Mouse (Mus musculus): ENCODE data around the gene Catsper2. TPM values are rescaled to one million over a fixed set of nuclear protein-coding genes. Genes with fewer than 3 reads are reported as not detected.
"Not testable (repeated sequence)": the region's sequence is repeated elsewhere in the genome, so short reads cannot be mapped to it uniquely, and the experiment has no call there.

Gene Catsper2
- polyA plus RNA-seq, 1 experiment = not detected

DNA sequence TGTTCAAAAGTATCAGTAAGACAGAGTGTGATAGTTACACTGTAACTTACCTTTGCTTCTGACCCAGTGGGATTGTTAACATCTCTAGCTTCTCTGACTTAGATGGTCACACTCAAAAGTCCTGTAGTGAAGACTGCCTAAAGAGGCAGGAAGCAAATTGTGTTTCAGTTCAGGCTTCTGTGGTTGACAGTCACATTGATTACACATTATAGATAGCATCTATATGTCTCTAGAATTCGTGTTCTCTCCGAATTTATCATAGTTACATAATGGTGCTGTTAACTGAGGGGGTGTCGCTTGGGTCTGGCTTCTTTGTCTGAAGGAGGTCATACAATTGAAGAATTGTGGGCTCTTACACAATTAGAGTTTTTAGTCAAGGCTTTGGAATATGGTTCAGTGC lies 1.5 kb upstream of the Catsper2 start:
- no peaks in the 10 kb centered on the region for H3K9me3 ChIP-seq (ENCODE audit: control insufficient read depth, low read length)
- TF ChIP-seq TAL1 (IDR thresholded peaks at IDR 0.05; ENCODE audit: low read length) = no peak
- TF ChIP-seq GATA1 (IDR thresholded peaks at IDR 0.05; ENCODE audit: low read length) = no peak
- H3K36me3 ChIP-seq (ENCODE audit: control insufficient read depth) = peaks cover 35% of the 10 kb centered on the region
- H3K4me1 ChIP-seq (ENCODE audit: control insufficient read depth) = peaks cover 36% of the 10 kb centered on the region
- no peaks in the 10 kb centered on the region for H3K27me3 ChIP-seq (ENCODE audit: control insufficient read depth)
- H3K4me3 ChIP-seq (replicated peaks) = peak overlapping the region; percentile 99

DNA sequence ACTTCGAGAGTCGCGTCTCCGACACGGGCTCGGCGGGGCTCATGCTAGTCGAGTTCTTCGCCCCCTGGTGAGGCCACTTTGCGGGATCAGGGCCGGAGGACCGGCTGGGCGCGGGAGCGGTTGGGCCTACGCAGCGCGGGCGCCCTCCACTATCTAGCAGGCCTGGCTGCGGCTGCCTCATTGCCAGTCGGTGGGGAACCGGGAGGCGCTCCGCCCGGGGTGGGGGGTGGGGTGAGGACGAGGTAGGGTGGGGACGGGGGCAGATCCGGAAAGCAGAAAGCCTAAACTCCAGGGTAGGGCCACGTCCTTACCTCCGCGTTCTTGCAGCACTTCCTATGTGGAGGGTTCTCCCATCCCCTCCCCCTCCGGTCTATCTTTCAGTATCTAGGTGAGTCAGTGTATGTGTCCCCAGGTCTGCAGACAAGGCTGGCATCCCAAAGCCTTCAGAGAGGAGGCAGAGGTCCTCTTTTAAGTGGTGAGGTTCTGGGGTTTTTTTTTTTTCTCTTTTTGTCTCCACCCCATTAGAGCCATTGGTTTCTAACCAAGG lies 620 bp upstream of the Catsper2 start:
- no peaks in the 10 kb centered on the region for H3K9me3 ChIP-seq (ENCODE audit: control insufficient read depth, low read length)
- peaks cover 30% of the 10 kb centered on the region for H3K36me3 ChIP-seq (ENCODE audit: control insufficient read depth)
- H3K4me3 ChIP-seq (replicated peaks) = peak overlapping the region; percentile 99
- peaks cover 36% of the 10 kb centered on the region for H3K4me1 ChIP-seq (ENCODE audit: control insufficient read depth)
- H3K27me3 ChIP-seq (ENCODE audit: control insufficient read depth) = no peaks in the 10 kb centered on the region
- TF ChIP-seq GATA1 (IDR thresholded peaks at IDR 0.05; ENCODE audit: low read length) (no peak), TAL1 (IDR thresholded peaks at IDR 0.05; ENCODE audit: low read length) (no peak)

DNA sequence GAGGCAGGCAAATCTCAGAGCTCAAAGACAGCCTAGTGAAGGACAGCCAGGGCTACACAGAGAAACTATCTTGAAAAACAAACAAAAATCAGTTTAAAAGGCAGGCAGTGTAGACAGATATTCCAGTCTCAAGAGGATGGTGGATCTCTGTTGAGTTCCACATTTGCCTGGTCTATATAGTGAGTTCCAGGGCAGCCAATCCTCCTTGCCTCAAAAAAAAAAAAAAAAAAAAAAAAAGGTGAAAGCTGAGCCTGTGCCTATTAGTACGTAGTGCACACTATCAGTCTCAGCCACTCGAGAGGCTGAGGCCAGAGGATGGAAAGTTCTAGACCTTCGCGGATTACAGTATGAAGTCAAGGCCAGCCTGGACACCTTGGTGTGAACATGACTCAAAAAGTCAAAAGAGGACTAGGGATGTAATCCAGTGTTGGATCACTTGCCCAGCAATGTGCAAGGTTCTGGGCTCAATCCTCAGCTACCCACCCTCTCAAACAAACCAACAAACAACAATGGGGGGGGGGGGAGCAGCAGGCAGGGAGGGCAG lies 677 bp downstream of the Catsper2 start:
- peak overlapping the region; percentile 99 for H3K4me3 ChIP-seq (replicated peaks)
- TF ChIP-seq GATA1 (IDR thresholded peaks at IDR 0.05; ENCODE audit: low read length) = no peak
- no peak for TF ChIP-seq TAL1 (IDR thresholded peaks at IDR 0.05; ENCODE audit: low read length)
- H3K9me3 ChIP-seq (ENCODE audit: control insufficient read depth, low read length) = no peaks in the 10 kb centered on the region
- no peaks in the 10 kb centered on the region for H3K27me3 ChIP-seq (ENCODE audit: control insufficient read depth)
- H3K4me1 ChIP-seq (ENCODE audit: control insufficient read depth) = peaks cover 36% of the 10 kb centered on the region
- H3K36me3 ChIP-seq (ENCODE audit: control insufficient read depth) = peaks cover 17% of the 10 kb centered on the region

DNA sequence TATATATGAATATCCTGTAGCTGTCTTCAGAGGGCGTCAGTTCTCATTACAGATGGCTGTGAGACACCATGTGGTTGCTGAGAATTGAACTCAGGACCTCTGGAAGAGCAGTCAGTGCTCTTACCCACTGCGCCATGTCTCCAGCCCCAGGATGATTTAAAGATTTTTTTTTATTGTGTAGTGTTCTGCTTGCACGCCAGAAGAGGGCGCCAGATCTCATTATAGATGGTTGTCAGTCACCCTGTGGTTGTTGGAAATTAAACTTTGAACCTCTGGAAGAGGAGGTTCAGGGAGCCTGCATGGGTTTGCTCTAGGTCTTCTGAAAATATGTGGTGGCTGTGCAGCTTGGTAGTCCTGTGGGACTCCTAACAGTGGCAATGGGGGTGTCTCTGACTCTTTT lies 5.4 kb downstream of the Catsper2 start:
- Histone ChIP-seq H3K9me3 (ENCODE audit: control insufficient read depth, low read length) (no peaks in the 10 kb centered on the region), H3K36me3 (ENCODE audit: control insufficient read depth) (no peaks in the 10 kb centered on the region), H3K27me3 (ENCODE audit: control insufficient read depth) (no peaks in the 10 kb centered on the region), H3K4me1 (ENCODE audit: control insufficient read depth) (peaks cover 12% of the 10 kb centered on the region), H3K4me3 (replicated peaks) (no peak overlapping the region)
- TF ChIP-seq TAL1 (IDR thresholded peaks at IDR 0.05; ENCODE audit: low read length) (no peak), GATA1 (IDR thresholded peaks at IDR 0.05; ENCODE audit: low read length) (no peak)

DNA sequence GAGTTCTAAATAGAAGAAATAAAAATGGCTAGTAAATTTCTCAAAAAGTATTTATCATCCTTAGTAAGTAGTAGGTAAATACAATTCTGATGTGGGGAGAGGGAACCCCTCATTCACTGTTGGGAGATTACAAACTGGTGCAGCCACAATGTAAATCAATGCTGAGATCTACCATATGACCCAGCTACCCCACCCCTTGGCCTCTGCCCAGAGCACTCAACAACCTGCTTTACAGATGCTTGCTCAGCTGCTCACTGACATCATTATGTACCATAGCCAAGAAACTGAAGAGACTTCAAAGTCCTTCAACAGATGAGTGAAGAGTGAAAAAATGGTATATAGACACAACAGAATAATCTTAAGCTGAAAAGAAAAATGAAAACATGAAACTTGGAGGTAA lies 10.3 kb downstream of the Catsper2 start:
- Histone ChIP-seq H3K4me1 (ENCODE audit: control insufficient read depth) (no peaks in the 10 kb centered on the region), H3K4me3 (replicated peaks) (no peak overlapping the region), H3K36me3 (ENCODE audit: control insufficient read depth) (no peaks in the 10 kb centered on the region), H3K9me3 (ENCODE audit: control insufficient read depth, low read length) (no peaks in the 10 kb centered on the region), H3K27me3 (ENCODE audit: control insufficient read depth) (no peaks in the 10 kb centered on the region)
- TF ChIP-seq TAL1 (IDR thresholded peaks at IDR 0.05; ENCODE audit: low read length) (no peak), GATA1 (IDR thresholded peaks at IDR 0.05; ENCODE audit: low read length) (no peak)

DNA sequence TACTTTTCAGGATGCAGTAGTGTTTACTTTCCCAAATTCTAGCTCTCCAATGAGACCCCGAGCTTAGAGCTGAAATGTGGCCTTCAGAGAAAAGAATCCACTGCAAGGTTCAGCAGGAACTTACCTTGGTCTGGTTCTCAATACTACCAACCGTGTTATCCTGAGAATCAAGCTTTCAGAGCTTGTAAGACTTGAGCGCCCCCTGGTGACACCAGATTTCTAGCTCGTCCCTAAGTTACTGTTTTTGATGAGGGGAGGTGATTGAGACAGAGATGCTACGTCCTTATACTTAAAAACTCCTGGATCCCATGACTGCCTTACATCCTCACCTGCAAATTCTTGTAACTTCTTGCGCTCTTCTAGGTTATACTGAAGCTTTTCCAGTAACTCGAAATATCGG lies 17.0 kb downstream of the Catsper2 start:
- no peak overlapping the region for H3K4me3 ChIP-seq (replicated peaks)
- H3K27me3 ChIP-seq (ENCODE audit: control insufficient read depth) = no peaks in the 10 kb centered on the region
- no peaks in the 10 kb centered on the region for H3K36me3 ChIP-seq (ENCODE audit: control insufficient read depth)
- TF ChIP-seq TAL1 (IDR thresholded peaks at IDR 0.05; ENCODE audit: low read length) = no peak
- no peak for TF ChIP-seq GATA1 (IDR thresholded peaks at IDR 0.05; ENCODE audit: low read length)
- no peaks in the 10 kb centered on the region for H3K4me1 ChIP-seq (ENCODE audit: control insufficient read depth)
- H3K9me3 ChIP-seq (ENCODE audit: control insufficient read depth, low read length) = no peaks in the 10 kb centered on the region

DNA sequence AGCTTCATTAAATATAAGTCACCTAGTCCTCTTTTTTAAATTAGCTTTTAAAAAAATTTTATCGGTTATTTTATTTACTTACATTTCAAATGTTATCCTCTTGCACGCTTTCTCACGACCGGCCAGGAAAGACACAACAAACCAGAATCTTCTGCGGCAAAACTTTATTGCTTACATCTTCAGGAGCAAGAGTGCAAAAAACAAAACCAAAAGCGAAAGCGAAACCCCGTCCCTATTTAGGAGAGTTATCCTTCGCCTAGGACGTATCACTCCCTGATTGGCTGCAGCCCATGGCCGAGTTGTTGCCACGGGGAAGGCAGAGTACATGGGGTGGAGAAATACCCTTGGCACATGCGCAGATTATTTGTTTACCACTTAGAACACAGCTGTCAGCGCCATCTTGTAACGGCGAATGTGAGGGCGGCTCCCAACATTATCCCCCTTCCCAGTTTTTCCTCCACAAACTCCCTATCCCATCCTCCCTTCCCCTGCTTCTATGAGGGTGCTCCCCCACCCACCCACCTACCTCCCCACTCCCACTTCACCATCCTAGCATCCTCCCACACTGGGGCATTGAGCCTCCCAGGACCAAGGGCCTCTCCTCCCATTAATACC lies 26.5 kb downstream of the Catsper2 start, which contains the start of gene Strc:
TSS of gene Strc (minus strand) at position 208 of the 615 bp plus-strand sequence.
- not testable (repeated sequence) for H3K4me1 ChIP-seq (ENCODE audit: control insufficient read depth); H3K27me3 ChIP-seq (ENCODE audit: control insufficient read depth); H3K36me3 ChIP-seq (ENCODE audit: control insufficient read depth); H3K9me3 ChIP-seq (ENCODE audit: control insufficient read depth, low read length); H3K4me3 ChIP-seq (replicated peaks)

DNA sequence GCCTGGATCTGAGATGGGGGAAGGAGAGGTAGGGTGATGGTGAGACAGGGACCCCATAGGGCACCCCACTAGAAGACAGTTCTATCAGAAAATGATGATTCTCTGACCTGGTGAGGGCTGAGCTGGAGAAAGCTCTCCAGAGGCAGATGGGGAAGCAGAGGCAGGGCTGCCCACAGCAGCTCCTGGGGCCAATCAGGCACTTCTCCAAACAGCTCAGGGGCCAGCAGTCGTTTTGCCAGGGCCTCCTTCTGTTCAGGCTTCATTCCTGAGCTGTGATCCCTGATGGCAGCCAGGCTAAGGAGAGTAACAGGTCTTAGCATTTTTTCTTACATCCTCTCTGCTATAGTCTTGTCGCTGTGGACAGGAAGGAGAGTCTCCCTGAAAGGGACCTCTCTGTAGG lies 38.8 kb downstream of the Catsper2 start:
- Histone ChIP-seq H3K36me3 (ENCODE audit: control insufficient read depth) (no peaks in the 10 kb centered on the region), H3K27me3 (ENCODE audit: control insufficient read depth) (no peaks in the 10 kb centered on the region), H3K9me3 (ENCODE audit: control insufficient read depth, low read length) (no peaks in the 10 kb centered on the region), H3K4me3 (replicated peaks) (no peak overlapping the region), H3K4me1 (ENCODE audit: control insufficient read depth) (no peaks in the 10 kb centered on the region)
- no peak for TF ChIP-seq GATA1 (IDR thresholded peaks at IDR 0.05; ENCODE audit: low read length)
- TF ChIP-seq TAL1 (IDR thresholded peaks at IDR 0.05; ENCODE audit: low read length) = no peak

DNA sequence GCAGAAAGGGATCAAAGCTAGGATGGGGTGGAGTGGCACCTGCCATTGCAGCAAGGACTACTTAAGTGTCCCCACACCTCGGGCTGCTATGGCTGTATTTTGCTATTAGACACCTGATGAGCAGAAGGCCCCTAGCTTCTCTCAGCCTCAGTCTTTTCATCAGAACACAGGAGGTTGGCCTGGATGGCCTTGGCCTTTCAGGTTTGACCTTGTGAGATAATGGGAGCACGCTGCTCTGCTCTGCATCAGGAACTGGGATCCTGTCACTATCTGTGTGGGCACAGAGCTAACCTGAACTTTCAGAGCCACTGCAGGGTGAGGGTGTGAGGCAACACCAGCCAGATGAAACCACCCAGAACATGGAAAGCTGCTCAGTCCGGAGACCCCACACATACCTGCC lies 41.3 kb downstream of the Catsper2 start:
- no peaks in the 10 kb centered on the region for H3K9me3 ChIP-seq (ENCODE audit: control insufficient read depth, low read length)
- H3K27me3 ChIP-seq (ENCODE audit: control insufficient read depth) = no peaks in the 10 kb centered on the region
- TF ChIP-seq GATA1 (IDR thresholded peaks at IDR 0.05; ENCODE audit: low read length) (no peak), TAL1 (IDR thresholded peaks at IDR 0.05; ENCODE audit: low read length) (no peak)
- H3K36me3 ChIP-seq (ENCODE audit: control insufficient read depth) = no peaks in the 10 kb centered on the region
- H3K4me3 ChIP-seq (replicated peaks) = no peak overlapping the region
- H3K4me1 ChIP-seq (ENCODE audit: control insufficient read depth) = no peaks in the 10 kb centered on the region

Measured in erythroblast, embryonic 14.5 days (primary cell).